Mouse (Mus musculus): Measurements from ENCODE around the gene Lag3. TPM values are rescaled to one million over a fixed set of nuclear protein-coding genes. Genes with fewer than 3 reads are reported as not detected.

Gene Lag3
- total and polyA plus RNA-seq, 3 experiments: 0.32 to 0.47 (median 0.34) TPM

DNA sequence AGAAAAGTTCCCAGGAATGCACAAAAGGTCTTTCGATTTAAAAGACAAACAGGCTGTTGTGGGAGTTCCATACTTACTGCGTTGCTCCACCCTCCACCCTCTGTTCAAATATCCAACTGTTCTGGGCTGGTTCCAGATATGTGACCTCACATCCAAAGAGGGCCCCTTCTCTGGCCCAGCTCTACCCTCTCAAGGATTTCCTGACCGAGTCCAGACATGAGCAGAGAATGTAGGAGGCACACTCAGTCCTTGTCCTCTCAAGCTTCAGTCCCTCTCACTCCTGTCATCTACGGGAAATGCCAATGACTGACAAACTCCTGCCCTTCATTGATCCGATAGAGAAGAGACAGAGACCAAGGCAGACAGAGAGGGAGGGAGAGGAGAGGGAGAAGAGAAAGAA, 14.4 kb upstream of the Lag3 start:
- H3K27ac ChIP-seq: peak overlapping the region; percentile 61
- H3K36me3 ChIP-seq (ENCODE audit: control insufficient read depth, insufficient read depth, low read length): peaks cover 4% of the 10 kb centered on the region
- H3K4me3 ChIP-seq: no peak overlapping the region
- peaks cover 4% of the 10 kb centered on the region for H3K4me1 ChIP-seq (ENCODE audit: control insufficient read depth, insufficient read depth, low read length)
- DNase-seq: no peak
- H3K27me3 ChIP-seq (ENCODE audit: control insufficient read depth, insufficient read depth, low read length): no peaks in the 10 kb centered on the region
- TF ChIP-seq POLR2A (IDR thresholded peaks at IDR 0.05; ENCODE audit: insufficient read depth, low read depth, low read length): no peak
- no peak for TF ChIP-seq EP300 (IDR thresholded peaks at IDR 0.05; ENCODE audit: insufficient read depth, low read depth, low read length)
- TF ChIP-seq CTCF (IDR thresholded peaks at IDR 0.05): no peak
- WGBS: 12% methylated on average over 5 of the region's 5 CpGs
- intact Hi-C loops (cut with DNase I): no loop called here
- no peaks in the 10 kb centered on the region for H3K79me2 ChIP-seq (replicated peaks; ENCODE audit: control insufficient read depth, insufficient read depth, low read length)
- no peak overlapping the region for H3K9ac ChIP-seq (ENCODE audit: low read depth, low read length)

DNA sequence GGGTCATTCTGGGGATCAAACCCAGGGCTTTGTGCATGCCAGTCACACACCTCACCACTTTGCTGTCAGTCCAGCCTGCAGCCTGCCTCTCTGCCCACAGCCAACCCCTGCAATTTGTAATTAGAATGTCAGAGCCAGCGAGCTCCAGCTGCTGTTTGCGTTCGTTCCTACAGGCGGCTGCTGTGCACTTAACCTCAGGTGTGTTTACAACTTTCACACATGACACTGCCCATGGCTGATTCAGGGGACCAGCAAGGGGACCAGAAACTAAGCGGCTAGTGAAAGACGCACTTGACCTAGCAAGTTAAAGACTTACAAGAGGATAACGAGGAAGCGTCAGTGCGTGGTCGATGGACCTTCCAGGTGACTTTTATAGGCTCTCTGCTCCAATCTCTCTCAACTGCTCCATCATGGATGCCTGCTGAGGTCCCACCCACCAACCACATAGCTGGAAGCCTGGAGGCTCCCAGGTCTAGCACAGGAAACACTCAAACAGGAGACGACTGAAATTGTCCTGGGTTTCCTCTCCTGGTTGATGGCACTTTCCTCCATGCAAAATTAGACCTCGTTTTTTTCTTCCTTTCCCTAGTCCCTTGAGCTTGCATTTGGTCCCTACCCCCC, 13.8 kb upstream of the Lag3 start:
- TF ChIP-seq EP300 (IDR thresholded peaks at IDR 0.05; ENCODE audit: insufficient read depth, low read depth, low read length) (no peak), CTCF (IDR thresholded peaks at IDR 0.05) (0 out of 2 replicates have a peak, but pooled peaks have one; percentile 9)
- 41% methylated on average over 12 of the region's 12 CpGs for WGBS
- Histone ChIP-seq H3K4me1 (ENCODE audit: control insufficient read depth, insufficient read depth, low read length) (peaks cover 5% of the 10 kb centered on the region), H3K79me2 (replicated peaks; ENCODE audit: control insufficient read depth, insufficient read depth, low read length) (no peaks in the 10 kb centered on the region), H3K27me3 (ENCODE audit: control insufficient read depth, insufficient read depth, low read length) (no peaks in the 10 kb centered on the region), H3K4me3 (no peak overlapping the region), H3K36me3 (ENCODE audit: control insufficient read depth, insufficient read depth, low read length) (peaks cover 2% of the 10 kb centered on the region), H3K9ac (ENCODE audit: low read depth, low read length) (no peak overlapping the region), H3K27ac (peak overlapping the region; percentile 61)
- no peak for DNase-seq
- intact Hi-C loops (cut with DNase I): no loop called here

DNA sequence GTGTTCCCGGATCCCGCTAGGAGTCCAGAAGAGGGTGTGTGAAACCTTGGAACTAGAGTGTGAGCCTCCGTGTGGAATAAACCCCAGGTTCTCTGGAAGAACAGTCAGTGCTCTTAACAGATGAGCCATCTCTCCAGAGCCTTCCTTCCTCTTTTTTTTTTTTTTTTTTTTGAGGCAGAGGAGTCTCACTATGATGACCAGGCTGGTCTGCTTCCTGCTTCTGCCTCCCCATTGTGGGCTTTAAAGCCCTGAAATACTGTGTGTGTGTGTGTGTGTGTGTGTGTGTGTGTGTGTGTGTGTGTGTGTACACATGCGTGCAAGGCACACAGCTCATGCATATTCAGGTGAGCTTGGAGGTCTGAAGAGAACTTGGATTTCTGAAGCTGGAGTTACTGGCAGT, 10.0 kb upstream of the Lag3 start:
- no peak for TF ChIP-seq CTCF (IDR thresholded peaks at IDR 0.05)
- no peak for TF ChIP-seq EP300 (IDR thresholded peaks at IDR 0.05; ENCODE audit: insufficient read depth, low read depth, low read length)
- TF ChIP-seq POLR2A (IDR thresholded peaks at IDR 0.05; ENCODE audit: insufficient read depth, low read depth, low read length): no peak
- no peak overlapping the region for H3K4me3 ChIP-seq
- DNase-seq: no peak
- H3K4me1 ChIP-seq (ENCODE audit: control insufficient read depth, insufficient read depth, low read length): peaks cover 5% of the 10 kb centered on the region
- no peaks in the 10 kb centered on the region for H3K27me3 ChIP-seq (ENCODE audit: control insufficient read depth, insufficient read depth, low read length)
- intact Hi-C loops (cut with DNase I): no loop called here
- H3K36me3 ChIP-seq (ENCODE audit: control insufficient read depth, insufficient read depth, low read length): no peaks in the 10 kb centered on the region
- 0 out of 2 replicates have a peak, but pooled peaks cover 2% of the 10 kb centered on the region for H3K79me2 ChIP-seq (replicated peaks; ENCODE audit: control insufficient read depth, insufficient read depth, low read length)
- H3K27ac ChIP-seq: peak overlapping the region; percentile 96
- 41% methylated on average over 4 of the region's 4 CpGs for WGBS
- H3K9ac ChIP-seq (ENCODE audit: low read depth, low read length): no peak overlapping the region

DNA sequence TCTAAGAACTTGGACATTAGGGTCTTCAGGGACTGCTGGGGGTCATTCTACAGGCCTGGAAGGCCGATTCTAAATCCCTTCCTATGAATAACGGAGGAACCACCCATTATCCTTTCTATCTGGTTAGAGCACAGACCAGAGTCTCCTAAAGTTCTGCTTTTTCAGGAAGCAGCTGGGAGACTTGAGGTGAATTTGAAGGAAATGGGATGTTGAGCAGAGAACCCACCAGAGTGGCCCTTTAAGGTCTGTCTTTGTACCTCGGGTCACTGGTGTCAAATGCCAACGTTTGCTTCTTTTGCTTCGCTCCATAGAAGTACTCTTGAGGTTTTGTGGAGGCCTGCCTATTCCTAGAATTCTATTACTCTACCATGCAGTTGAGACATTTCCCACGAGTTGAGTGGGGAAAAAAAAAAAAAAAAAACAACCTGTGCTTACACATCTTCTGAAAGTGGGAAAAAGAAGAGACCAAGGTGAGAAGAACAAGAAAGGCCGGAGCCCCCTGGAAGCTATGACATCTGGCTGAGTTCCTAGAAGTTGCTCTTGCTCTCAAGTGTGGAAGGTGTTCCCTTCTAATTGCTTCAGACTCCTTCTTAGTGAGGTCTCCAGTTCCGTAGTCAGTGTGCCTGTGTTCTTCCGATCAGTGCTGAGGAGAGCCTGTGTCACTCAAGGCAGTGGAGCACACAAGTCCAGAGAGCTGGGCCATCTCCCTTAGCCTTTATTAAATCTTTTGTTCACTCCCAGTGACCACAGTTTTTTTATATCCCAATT, 9.0 kb upstream of the Lag3 start:
- H3K4me3 ChIP-seq: peak overlapping the region; percentile 42; the same call in 1 of the 2 replicates
- 0 out of 2 replicates have a peak, but pooled peaks cover 2% of the 10 kb centered on the region for H3K79me2 ChIP-seq (replicated peaks; ENCODE audit: control insufficient read depth, insufficient read depth, low read length)
- no peaks in the 10 kb centered on the region for H3K27me3 ChIP-seq (ENCODE audit: control insufficient read depth, insufficient read depth, low read length)
- 32% methylated on average over 9 of the region's 9 CpGs for WGBS
- no peaks in the 10 kb centered on the region for H3K36me3 ChIP-seq (ENCODE audit: control insufficient read depth, insufficient read depth, low read length)
- H3K4me1 ChIP-seq (ENCODE audit: control insufficient read depth, insufficient read depth, low read length): peaks cover 11% of the 10 kb centered on the region
- intact Hi-C loops (cut with DNase I): no loop called here
- no peak overlapping the region for H3K9ac ChIP-seq (ENCODE audit: low read depth, low read length)
- no peak for TF ChIP-seq EP300 (IDR thresholded peaks at IDR 0.05; ENCODE audit: insufficient read depth, low read depth, low read length)
- TF ChIP-seq CTCF (IDR thresholded peaks at IDR 0.05): no peak
- TF ChIP-seq POLR2A (IDR thresholded peaks at IDR 0.05; ENCODE audit: insufficient read depth, low read depth, low read length): no peak
- no peak for DNase-seq
- H3K27ac ChIP-seq: peak overlapping the region; percentile 96

DNA sequence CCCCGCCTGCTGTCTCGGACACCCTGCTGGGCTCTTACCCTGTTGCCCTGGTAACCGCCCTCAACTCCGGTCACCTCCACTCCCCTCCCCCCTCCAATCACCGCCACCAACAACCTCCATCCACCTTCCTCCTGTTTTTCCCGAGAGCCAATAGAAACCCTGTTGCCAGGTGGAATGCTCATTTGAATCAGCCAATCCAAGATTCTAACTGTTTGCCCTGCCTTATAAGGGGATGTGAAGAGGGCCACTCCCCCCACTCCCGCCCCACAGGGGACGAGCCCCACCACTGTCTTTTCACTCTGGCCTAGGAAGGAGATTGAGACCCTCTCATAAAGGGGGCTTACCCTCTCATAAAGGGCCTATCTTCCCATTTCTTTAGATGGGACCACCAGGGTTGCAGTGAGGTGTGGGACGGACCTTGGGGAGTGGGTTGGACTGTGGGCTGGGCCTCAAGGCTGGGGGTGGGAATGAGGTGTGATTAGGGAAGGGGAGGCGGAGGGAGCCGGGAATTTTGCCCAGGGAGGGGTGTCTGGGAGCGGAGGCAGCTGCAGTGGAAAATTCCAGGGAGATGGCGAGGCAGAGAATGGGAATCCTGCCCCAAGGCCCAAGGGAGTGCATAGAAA, 8.3 kb upstream of the Lag3 start, which contains the start of gene Ptms:
Gene Ptms, minus strand, starts transcription at position 409 of the 623 bp plus-strand sequence.
- 2% methylated on average over 13 of the region's 13 CpGs for WGBS
- TF ChIP-seq CTCF (IDR thresholded peaks at IDR 0.05) (no peak), POLR2A (IDR thresholded peaks at IDR 0.05; ENCODE audit: insufficient read depth, low read depth, low read length) (peak; percentile 61), EP300 (IDR thresholded peaks at IDR 0.05; ENCODE audit: insufficient read depth, low read depth, low read length) (0 out of 2 replicates have a peak, but pooled peaks have one; percentile 53)

More for the DNA sequence above, 8.3 kb upstream of the Lag3 start, which contains the start of gene Ptms:
- H3K4me1 ChIP-seq (ENCODE audit: control insufficient read depth, insufficient read depth, low read length): peaks cover 12% of the 10 kb centered on the region
- H3K36me3 ChIP-seq (ENCODE audit: control insufficient read depth, insufficient read depth, low read length): no peaks in the 10 kb centered on the region
- intact Hi-C loops (cut with DNase I): no loop called here
- H3K79me2 ChIP-seq (replicated peaks; ENCODE audit: control insufficient read depth, insufficient read depth, low read length): 0 out of 2 replicates have a peak, but pooled peaks cover 2% of the 10 kb centered on the region
- H3K9ac ChIP-seq (ENCODE audit: low read depth, low read length): peak within 1 kb of the TSS; percentile 66
- peak within 1 kb of the TSS; percentile 42 for H3K4me3 ChIP-seq
- H3K27ac ChIP-seq: peak within 1 kb of the TSS; percentile 96
- peak; percentile 93 to 94 for DNase-seq
- no peaks in the 10 kb centered on the region for H3K27me3 ChIP-seq (ENCODE audit: control insufficient read depth, insufficient read depth, low read length)
